Mouse (Mus musculus): ENCODE data around the gene Btn1a1. TPM values are rescaled to one million over a fixed set of nuclear protein-coding genes. Genes with fewer than 3 reads are reported as not detected.

Gene Btn1a1
- polyA plus RNA-seq, 1 experiment from 2014 or later = 0.10 TPM

DNA sequence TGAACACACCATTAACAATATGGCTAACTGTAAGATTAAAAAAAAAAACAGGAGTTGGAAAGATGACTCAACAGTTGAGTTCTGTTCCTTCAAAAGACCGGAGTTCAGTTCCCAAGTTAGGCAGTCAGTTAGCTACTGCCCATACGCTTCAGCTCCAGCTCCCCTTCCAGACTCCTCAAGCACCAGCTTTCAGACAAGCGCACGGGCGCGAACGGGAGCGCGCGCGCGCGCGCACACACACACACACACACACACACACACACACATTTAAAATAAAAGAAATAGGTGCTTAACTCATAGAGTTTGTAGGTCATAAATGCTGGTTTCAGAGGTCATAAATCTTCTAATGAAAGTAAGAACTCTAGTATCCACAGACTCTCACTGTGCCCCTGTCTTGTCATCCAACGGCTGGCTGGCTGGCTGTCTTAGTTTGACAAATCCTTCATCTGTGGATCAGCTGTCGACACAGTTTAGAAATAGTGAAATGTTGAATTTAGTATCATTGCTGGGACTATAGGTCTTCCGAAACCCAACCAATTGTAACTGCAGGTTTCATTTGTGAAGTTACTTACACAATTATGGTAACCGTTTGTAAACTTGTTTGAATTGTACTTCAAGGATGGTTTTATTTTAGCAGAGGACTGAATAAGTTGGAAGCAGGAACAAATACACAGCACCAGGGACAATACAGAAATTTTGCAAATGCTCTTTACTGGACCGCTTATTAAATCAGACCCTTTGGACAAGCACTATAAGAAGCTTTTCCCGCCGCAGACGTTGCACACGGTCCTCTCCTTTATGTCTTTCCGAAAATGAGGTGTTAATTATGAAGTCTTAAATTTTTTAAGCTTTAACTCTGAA, 16.2 kb downstream of the Btn1a1 start:
- no peaks in the 10 kb centered on the region for H3K9me3 ChIP-seq (replicated peaks; ENCODE audit: control insufficient read depth, low read length, poor library complexity, severe bottlenecking)
- H3K4me2 ChIP-seq (ENCODE audit: low read length) = peak overlapping the region; percentile 77
- no peak overlapping the region for H3K27ac ChIP-seq (ENCODE audit: low read length)
- ATAC-seq = no peak
- H3K9ac ChIP-seq (ENCODE audit: low read depth, low read length) = peak overlapping the region; percentile 71
- under 1% methylated on average over 24 of the region's 24 CpGs for WGBS
- H3K36me3 ChIP-seq (ENCODE audit: control insufficient read depth, insufficient read depth, low read length) = no peaks in the 10 kb centered on the region
- no peaks in the 10 kb centered on the region for H3K27me3 ChIP-seq (ENCODE audit: control insufficient read depth, insufficient read depth, low read depth, low read length)
- H3K4me1 ChIP-seq (ENCODE audit: control insufficient read depth, insufficient read depth, low read length) = peaks cover 11% of the 10 kb centered on the region
- peak overlapping the region; percentile 56 for H3K4me3 ChIP-seq (ENCODE audit: low read depth, low read length)

DNA sequence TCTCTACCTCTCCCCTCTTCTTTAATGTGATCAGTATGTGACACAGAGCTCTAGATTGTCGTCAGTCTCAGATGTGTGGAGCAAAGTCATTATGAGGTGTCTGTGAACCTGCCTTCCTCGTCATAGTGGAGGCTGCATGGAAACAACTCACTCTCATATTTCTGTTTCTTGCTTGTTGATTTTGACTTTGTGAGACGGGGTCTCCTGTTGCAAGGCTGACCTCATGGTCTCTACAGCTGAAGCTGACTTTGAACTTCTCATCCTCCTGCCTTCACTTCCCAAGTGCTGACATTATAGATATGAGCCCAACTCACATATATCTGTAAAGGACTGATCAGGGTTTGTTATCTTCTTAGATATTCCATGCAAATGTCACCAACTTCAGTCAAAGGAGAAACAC, 16.9 kb downstream of the Btn1a1 start:
- H3K9ac ChIP-seq (ENCODE audit: low read depth, low read length) = no peak overlapping the region

DNA sequence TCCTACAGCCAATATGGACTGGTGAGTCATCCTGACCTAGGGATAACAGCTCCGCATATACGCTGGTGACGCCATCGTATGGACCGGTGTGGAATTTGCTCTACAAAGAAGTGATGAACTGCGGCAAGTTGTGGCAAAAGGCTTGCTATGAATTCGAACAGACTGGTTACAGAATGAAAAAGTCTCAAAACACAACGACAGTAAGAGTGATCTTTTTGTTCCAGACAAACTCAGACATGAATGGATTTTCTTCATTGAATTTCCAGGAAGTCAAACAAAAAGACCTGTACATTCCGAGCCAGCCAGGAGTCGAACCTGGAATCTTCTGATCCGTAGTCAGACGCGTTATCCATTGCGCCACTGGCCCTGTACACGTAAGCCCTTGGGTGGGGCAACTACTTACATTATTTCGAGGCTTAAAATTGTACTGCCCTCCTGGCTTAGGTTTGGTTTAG, 19.2 kb downstream of the Btn1a1 start:
- Histone ChIP-seq H3K4me2 (ENCODE audit: low read length) (peak overlapping the region; percentile 52), H3K4me3 (ENCODE audit: low read depth, low read length) (peak overlapping the region; percentile 71), H3K36me3 (ENCODE audit: control insufficient read depth, insufficient read depth, low read length) (no peaks in the 10 kb centered on the region), H3K9me3 (replicated peaks; ENCODE audit: control insufficient read depth, low read length, poor library complexity, severe bottlenecking) (no peaks in the 10 kb centered on the region), H3K27me3 (ENCODE audit: control insufficient read depth, insufficient read depth, low read depth, low read length) (no peaks in the 10 kb centered on the region), H3K4me1 (ENCODE audit: control insufficient read depth, insufficient read depth, low read length) (peaks cover 17% of the 10 kb centered on the region), H3K9ac (ENCODE audit: low read depth, low read length) (peak overlapping the region; percentile 86), H3K27ac (ENCODE audit: low read length) (peak overlapping the region; percentile 97)
- peak; percentile 80 for ATAC-seq
- under 1% methylated on average over 16 of the region's 16 CpGs for WGBS

More for the DNA sequence above, 16.9 kb downstream of the Btn1a1 start:
- Histone ChIP-seq H3K4me1 (ENCODE audit: control insufficient read depth, insufficient read depth, low read length) (peaks cover 17% of the 10 kb centered on the region), H3K4me2 (ENCODE audit: low read length) (peak overlapping the region; percentile 77), H3K36me3 (ENCODE audit: control insufficient read depth, insufficient read depth, low read length) (no peaks in the 10 kb centered on the region), H3K9me3 (replicated peaks; ENCODE audit: control insufficient read depth, low read length, poor library complexity, severe bottlenecking) (no peaks in the 10 kb centered on the region), H3K27ac (ENCODE audit: low read length) (no peak overlapping the region), H3K4me3 (ENCODE audit: low read depth, low read length) (peak overlapping the region; percentile 56), H3K27me3 (ENCODE audit: control insufficient read depth, insufficient read depth, low read depth, low read length) (no peaks in the 10 kb centered on the region)
- 66% methylated on average over 3 of the region's 3 CpGs for whole genome bisulfite sequencing
- ATAC-seq = no peak

DNA sequence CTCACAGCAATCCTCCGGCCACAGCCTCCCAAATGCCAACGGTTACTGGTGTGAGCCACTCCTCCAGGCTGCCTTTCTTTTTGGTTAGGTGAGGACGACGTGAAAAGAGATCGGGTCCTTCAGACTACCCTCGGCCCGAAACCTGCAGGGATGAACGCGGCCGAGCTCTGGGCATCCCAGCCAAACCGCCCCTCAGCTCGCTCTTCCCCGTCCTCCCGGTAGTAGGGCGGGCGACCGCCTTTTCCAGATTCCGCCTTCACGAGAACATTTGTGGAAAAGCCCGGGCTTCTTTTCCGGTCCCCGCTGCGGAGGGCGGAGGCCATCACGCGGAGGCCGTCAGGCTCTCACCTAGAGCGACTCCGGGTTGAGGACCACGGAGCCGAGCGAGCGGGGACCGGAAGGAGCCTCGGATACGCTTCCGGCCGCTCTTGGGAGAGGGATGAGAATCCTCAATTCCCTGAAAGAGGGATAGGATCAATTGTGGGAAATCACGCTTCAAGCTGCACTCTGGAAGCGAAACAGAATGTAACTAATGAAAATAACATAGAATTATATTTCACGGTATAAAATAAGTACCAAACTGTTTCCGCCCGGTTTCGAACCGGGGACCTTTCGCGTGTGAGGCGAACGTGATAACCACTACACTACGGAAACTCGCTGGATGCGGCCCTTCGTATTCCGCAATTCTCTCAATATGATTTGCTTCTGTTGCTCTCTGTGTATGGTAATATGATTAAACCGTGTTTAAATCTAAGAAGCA, 20.0 kb downstream of the Btn1a1 start:
- H3K4me1 ChIP-seq (ENCODE audit: control insufficient read depth, insufficient read depth, low read length) = peaks cover 17% of the 10 kb centered on the region
- no peaks in the 10 kb centered on the region for H3K36me3 ChIP-seq (ENCODE audit: control insufficient read depth, insufficient read depth, low read length)
- H3K4me3 ChIP-seq (ENCODE audit: low read depth, low read length) = peak overlapping the region; percentile 71
- H3K4me2 ChIP-seq (ENCODE audit: low read length) = peak overlapping the region; percentile 64
- peak overlapping the region; percentile 86 for H3K9ac ChIP-seq (ENCODE audit: low read depth, low read length)
- H3K27ac ChIP-seq (ENCODE audit: low read length) = peak overlapping the region; percentile 97
- no peaks in the 10 kb centered on the region for H3K9me3 ChIP-seq (replicated peaks; ENCODE audit: control insufficient read depth, low read length, poor library complexity, severe bottlenecking)
- peak; percentile 92 for ATAC-seq
- WGBS = under 1% methylated on average over 55 of the region's 55 CpGs
- H3K27me3 ChIP-seq (ENCODE audit: control insufficient read depth, insufficient read depth, low read depth, low read length) = no peaks in the 10 kb centered on the region

DNA sequence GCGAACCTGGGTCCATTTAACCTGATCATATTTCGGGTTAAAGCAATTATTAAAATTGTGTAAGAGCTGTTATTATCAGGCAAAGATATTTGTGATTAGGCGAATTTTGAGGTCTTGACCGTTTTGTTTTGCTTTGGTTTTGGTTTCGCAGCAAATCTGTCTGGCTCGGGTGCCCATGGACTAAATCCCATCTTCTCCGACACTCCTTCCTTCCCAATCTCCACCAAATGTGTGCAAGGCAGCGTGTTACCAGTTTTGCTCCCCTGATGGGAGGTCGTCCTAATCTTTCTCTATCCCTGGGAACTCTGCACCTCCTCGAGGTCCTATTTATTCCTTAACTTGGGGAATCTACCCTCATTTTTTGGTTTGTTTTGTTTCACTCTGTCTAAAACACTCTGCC, 20.5 kb downstream of the Btn1a1 start:
- Histone ChIP-seq H3K27ac (ENCODE audit: low read length) (peak overlapping the region; percentile 97), H3K27me3 (ENCODE audit: control insufficient read depth, insufficient read depth, low read depth, low read length) (no peaks in the 10 kb centered on the region), H3K4me1 (ENCODE audit: control insufficient read depth, insufficient read depth, low read length) (peaks cover 17% of the 10 kb centered on the region), H3K9me3 (replicated peaks; ENCODE audit: control insufficient read depth, low read length, poor library complexity, severe bottlenecking) (no peaks in the 10 kb centered on the region), H3K4me3 (ENCODE audit: low read depth, low read length) (peak overlapping the region; percentile 71), H3K9ac (ENCODE audit: low read depth, low read length) (peak overlapping the region; percentile 86), H3K4me2 (ENCODE audit: low read length) (peak overlapping the region; percentile 64), H3K36me3 (ENCODE audit: control insufficient read depth, insufficient read depth, low read length) (no peaks in the 10 kb centered on the region)
- peak; percentile 37 for ATAC-seq
- 3% methylated on average over 10 of the region's 10 CpGs for WGBS

DNA sequence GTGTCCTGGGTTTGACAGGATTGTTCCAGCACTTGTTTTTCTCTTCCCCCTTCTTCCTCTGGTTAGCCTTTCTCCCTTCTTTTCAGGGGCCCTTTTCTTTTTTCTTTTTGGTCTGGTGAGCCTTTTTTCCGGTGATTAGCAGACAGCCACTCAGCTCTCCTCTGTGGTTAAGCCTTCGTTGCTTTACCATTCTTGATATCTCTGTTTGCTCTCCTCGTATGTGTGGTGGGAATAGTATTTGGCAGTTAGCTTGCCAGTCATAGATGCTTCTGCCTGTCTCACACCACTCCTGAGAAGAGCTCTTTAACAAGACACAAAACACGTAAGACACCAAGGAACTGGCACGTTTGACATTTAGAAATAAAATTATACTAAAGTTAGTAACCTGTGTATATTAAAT, 21.2 kb downstream of the Btn1a1 start:
- Histone ChIP-seq H3K36me3 (ENCODE audit: control insufficient read depth, insufficient read depth, low read length) (no peaks in the 10 kb centered on the region), H3K27ac (ENCODE audit: low read length) (peak overlapping the region; percentile 35), H3K4me2 (ENCODE audit: low read length) (peak overlapping the region; percentile 64), H3K9me3 (replicated peaks; ENCODE audit: control insufficient read depth, low read length, poor library complexity, severe bottlenecking) (no peaks in the 10 kb centered on the region), H3K4me1 (ENCODE audit: control insufficient read depth, insufficient read depth, low read length) (peaks cover 17% of the 10 kb centered on the region), H3K4me3 (ENCODE audit: low read depth, low read length) (peak overlapping the region; percentile 71), H3K27me3 (ENCODE audit: control insufficient read depth, insufficient read depth, low read depth, low read length) (no peaks in the 10 kb centered on the region), H3K9ac (ENCODE audit: low read depth, low read length) (peak overlapping the region; percentile 56)
- 36% methylated on average over 5 of the region's 5 CpGs for WGBS
- ATAC-seq = no peak

DNA sequence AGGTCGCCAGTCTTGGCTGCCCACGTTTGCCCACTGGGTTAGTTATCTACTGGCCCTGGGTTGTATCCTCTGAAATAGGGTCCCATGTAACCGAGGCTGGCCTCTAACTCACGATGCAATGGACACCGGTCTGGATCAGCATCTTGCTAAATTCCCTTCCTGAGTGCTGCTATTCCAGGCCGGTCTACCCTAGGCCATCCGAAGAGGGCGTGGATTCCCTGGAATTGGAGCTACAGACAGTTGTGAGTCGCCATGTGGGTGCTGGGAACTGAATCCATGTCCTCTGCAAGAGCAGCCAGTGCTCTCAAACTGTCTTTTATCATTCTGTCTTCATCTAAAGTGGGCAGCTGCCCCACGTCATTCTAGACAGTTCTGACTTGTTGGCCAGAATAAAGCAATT, 25.8 kb downstream of the Btn1a1 start:
- H3K9me3 ChIP-seq (replicated peaks; ENCODE audit: control insufficient read depth, low read length, poor library complexity, severe bottlenecking) = no peaks in the 10 kb centered on the region
- 66% methylated on average over 10 of the region's 10 CpGs for WGBS
- no peaks in the 10 kb centered on the region for H3K36me3 ChIP-seq (ENCODE audit: control insufficient read depth, insufficient read depth, low read length)
- H3K27ac ChIP-seq (ENCODE audit: low read length) = no peak overlapping the region
- no peak overlapping the region for H3K4me3 ChIP-seq (ENCODE audit: low read depth, low read length)
- no peak for ATAC-seq
- peaks cover 13% of the 10 kb centered on the region for H3K4me1 ChIP-seq (ENCODE audit: control insufficient read depth, insufficient read depth, low read length)
- no peak overlapping the region for H3K9ac ChIP-seq (ENCODE audit: low read depth, low read length)
- H3K4me2 ChIP-seq (ENCODE audit: low read length) = no peak overlapping the region
- H3K27me3 ChIP-seq (ENCODE audit: control insufficient read depth, insufficient read depth, low read depth, low read length) = no peaks in the 10 kb centered on the region

DNA sequence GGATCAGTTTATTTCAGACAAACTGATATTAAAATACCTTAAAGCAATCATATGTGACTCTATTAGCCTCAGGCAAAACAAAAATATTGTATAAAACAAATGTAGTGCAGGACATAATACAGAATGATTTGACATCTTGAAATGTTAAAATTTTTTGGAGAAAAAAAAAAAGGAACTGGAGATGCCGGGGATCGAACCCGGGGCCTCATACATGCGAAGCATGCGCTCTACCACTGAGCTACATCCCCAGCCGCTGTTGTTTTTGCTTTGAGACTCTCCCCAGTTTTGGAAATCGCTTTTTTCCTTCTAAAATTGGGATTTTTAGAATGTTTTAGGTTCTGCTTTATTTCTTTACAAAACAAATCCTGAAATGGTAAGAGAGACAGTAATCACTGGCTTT, 27.2 kb downstream of the Btn1a1 start:
- no peaks in the 10 kb centered on the region for H3K36me3 ChIP-seq (ENCODE audit: control insufficient read depth, insufficient read depth, low read length)
- WGBS = 1% methylated on average over 7 of the region's 7 CpGs
- H3K27me3 ChIP-seq (ENCODE audit: control insufficient read depth, insufficient read depth, low read depth, low read length) = no peaks in the 10 kb centered on the region
- H3K9me3 ChIP-seq (replicated peaks; ENCODE audit: control insufficient read depth, low read length, poor library complexity, severe bottlenecking) = no peaks in the 10 kb centered on the region
- H3K27ac ChIP-seq (ENCODE audit: low read length) = no peak overlapping the region; the same call in 1 of the 2 replicates
- no peak overlapping the region for H3K9ac ChIP-seq (ENCODE audit: low read depth, low read length)
- H3K4me1 ChIP-seq (ENCODE audit: control insufficient read depth, insufficient read depth, low read length) = peaks cover 6% of the 10 kb centered on the region
- ATAC-seq = peak; percentile 66
- H3K4me3 ChIP-seq (ENCODE audit: low read depth, low read length) = peak overlapping the region; percentile 52
- H3K4me2 ChIP-seq (ENCODE audit: low read length) = peak overlapping the region; percentile 69

DNA sequence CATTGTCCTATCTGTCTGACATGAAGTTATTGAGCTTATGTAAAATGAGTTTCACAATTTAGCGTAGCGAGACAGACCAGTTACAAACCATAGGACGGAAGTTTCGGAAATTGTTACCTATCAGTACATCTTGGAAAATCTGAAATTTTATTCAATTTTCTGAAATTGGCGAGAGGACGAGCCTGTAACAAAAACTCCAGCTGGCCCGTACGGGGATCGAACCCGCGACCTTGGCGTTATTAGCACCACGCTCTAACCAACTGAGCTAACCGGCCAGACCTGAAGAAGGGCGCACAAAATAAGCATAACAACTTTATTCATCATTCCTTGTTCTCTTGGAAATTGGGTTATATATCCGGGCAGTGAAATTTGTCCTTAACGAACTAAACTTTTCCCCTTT, 27.8 kb downstream of the Btn1a1 start:
- no peaks in the 10 kb centered on the region for H3K36me3 ChIP-seq (ENCODE audit: control insufficient read depth, insufficient read depth, low read length)
- under 1% methylated on average over 17 of the region's 17 CpGs for WGBS
- ATAC-seq = peak; percentile 93
- H3K4me1 ChIP-seq (ENCODE audit: control insufficient read depth, insufficient read depth, low read length) = peaks cover 10% of the 10 kb centered on the region
- H3K9me3 ChIP-seq (replicated peaks; ENCODE audit: control insufficient read depth, low read length, poor library complexity, severe bottlenecking) = no peaks in the 10 kb centered on the region
- H3K27me3 ChIP-seq (ENCODE audit: control insufficient read depth, insufficient read depth, low read depth, low read length) = no peaks in the 10 kb centered on the region
- no peak overlapping the region for H3K27ac ChIP-seq (ENCODE audit: low read length)
- peak overlapping the region; percentile 69 for H3K4me2 ChIP-seq (ENCODE audit: low read length)
- peak overlapping the region; percentile 52 for H3K4me3 ChIP-seq (ENCODE audit: low read depth, low read length)
- peak overlapping the region; percentile 50; the same call in 1 of the 2 replicates for H3K9ac ChIP-seq (ENCODE audit: low read depth, low read length)

Measured in midbrain, embryonic 16.5 days (tissue).